Mouse (Mus musculus): ENCODE measurements around the gene Ubr1.
"Not testable (repeated sequence)": the region's sequence is repeated elsewhere in the genome, so short reads cannot be mapped to it uniquely, and the experiment has no call there.

- TF ChIP-seq CTCF (IDR thresholded peaks at IDR 0.05; ENCODE audit: control insufficient read depth, insufficient read depth, insufficient replicate concordance, low read depth, low read length); POLR2A (IDR thresholded peaks at IDR 0.05; ENCODE audit: control insufficient read depth, low read depth, low read length): not testable (repeated sequence)
These were observed 26.1 kb upstream of the Ubr1 start for GRCm38 (mm10) chr2:120996607-120997006.
